Mouse (Mus musculus): ENCODE data around the gene Deup1. TPM values are rescaled to one million over a fixed set of nuclear protein-coding genes. Genes with fewer than 3 reads are reported as not detected.

Gene Deup1
- polyA plus RNA-seq (2014; fragmentation: Nextera tagmentation; extraction: Ambion mirVana) = 0.67 and 1.5 TPM in 2 replicates

DNA sequence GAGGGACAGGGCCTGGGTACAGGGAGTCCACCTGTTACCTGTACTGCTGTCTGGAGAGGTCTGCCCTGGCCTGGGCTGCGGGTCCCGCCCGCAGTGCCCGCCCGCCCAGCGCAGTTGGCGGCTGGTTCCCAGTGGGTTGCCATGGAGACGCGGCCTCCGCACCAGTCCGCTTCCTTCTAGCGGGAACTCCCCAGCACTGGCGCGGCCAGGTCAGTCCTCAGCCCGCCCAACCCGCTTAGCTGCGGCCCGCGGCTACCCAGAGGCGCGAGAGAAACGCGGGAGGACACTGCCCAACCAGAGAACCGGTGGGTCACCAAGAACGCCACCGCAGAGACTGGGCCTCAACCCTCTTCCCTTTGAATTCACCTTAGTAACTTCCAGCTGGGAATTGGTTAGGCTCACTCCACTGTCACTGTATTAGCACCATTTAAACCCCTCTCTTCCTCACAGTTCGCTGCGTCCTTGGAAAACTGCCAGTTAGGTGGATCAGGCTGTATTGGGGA lies at the start of gene Deup1:
Deup1 (minus strand) TSS at position 149 of the 503 bp plus-strand sequence.
- Histone ChIP-seq H3K4me2 (ENCODE audit: low read depth, low read length, severe bottlenecking) (peak within 1 kb of the TSS; percentile 73), H3K9ac (ENCODE audit: low read length) (peak within 1 kb of the TSS; percentile 47), H3K4me1 (replicated peaks; ENCODE audit: control insufficient read depth, insufficient read depth, low read length) (peaks cover 3% of the 10 kb centered on the region; the same call in 1 of the 2 replicates), H3K4me3 (ENCODE audit: low read depth, low read length) (peak within 1 kb of the TSS; percentile 28), H3K27ac (ENCODE audit: low read depth, low read length) (no peak within 1 kb of the TSS), H3K27me3 (ENCODE audit: control insufficient read depth, insufficient read depth, low read length) (no peaks in the 10 kb centered on the region), H3K9me3 (ENCODE audit: control insufficient read depth, low read length) (no peaks in the 10 kb centered on the region), H3K36me3 (ENCODE audit: control insufficient read depth, insufficient read depth, low read length) (no peaks in the 10 kb centered on the region)
- ATAC-seq (replicated peaks; ENCODE audit: low FRiP score) (peak; percentile 89), DNase-seq (ENCODE audit: low spot score) (peak; percentile 78)
- WGBS = 3% methylated on average over 28 of the region's 28 CpGs

DNA sequence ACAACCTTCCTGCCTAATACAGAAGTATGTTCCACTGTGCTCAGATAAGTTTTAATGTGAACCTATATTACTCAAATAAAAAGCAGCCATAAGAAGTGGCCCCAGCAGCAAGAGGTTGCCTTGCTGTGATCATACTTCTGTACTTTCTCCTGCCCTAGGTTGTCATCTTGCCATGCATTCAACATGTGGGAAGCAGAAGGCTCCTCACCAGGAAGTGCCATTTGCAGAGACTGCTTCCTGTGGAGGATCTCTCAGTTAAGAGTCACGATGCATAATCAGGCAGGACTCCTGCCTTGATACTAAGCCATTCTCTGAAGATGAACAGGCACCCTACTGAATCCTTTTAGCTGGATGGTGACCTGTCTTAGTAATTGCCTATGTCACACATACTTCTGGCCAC lies 44.5 kb upstream of the Deup1 start:
- Histone ChIP-seq H3K9me3 (ENCODE audit: control insufficient read depth, low read length) (no peaks in the 10 kb centered on the region), H3K27ac (ENCODE audit: low read depth, low read length) (no peak overlapping the region), H3K4me2 (ENCODE audit: low read depth, low read length, severe bottlenecking) (no peak overlapping the region), H3K4me3 (ENCODE audit: low read depth, low read length) (no peak overlapping the region), H3K9ac (ENCODE audit: low read length) (no peak overlapping the region), H3K4me1 (replicated peaks; ENCODE audit: control insufficient read depth, insufficient read depth, low read length) (no peaks in the 10 kb centered on the region), H3K36me3 (ENCODE audit: control insufficient read depth, insufficient read depth, low read length) (no peaks in the 10 kb centered on the region), H3K27me3 (ENCODE audit: control insufficient read depth, insufficient read depth, low read length) (no peaks in the 10 kb centered on the region)
- ATAC-seq (replicated peaks; ENCODE audit: low FRiP score) = no peak
- no peak for DNase-seq (ENCODE audit: low spot score)
- WGBS = 41% methylated on average over 1 of the region's 1 CpGs

DNA sequence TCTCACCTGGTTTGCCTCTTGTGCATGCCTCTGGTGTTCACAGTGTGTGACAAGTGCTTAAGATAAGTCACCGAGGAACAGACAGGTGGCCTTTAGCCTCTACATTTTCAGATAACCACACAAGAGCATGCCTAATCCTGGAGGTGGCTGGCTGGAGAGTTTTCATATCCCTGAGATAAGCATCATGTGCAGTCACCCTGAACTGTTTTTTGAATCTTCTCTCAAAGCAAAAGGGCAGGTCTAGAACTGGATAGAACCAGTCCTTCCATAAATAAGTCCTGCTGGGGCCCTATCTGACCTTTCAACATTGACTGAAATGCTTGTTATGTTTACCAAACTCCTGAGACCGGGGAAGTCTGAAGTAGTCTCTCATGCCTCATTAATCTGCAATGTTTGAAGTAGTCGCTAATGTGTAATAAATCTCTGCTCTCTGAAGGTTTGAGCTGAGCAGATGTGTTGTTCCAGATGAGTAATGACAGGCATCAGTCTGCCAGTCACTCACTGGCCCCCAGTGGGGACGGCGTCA lies 42.3 kb upstream of the Deup1 start:
- no peak for ATAC-seq (replicated peaks; ENCODE audit: low FRiP score)
- WGBS = 63% methylated on average over 5 of the region's 5 CpGs
- Histone ChIP-seq H3K9ac (ENCODE audit: low read length) (no peak overlapping the region), H3K27ac (ENCODE audit: low read depth, low read length) (no peak overlapping the region), H3K4me3 (ENCODE audit: low read depth, low read length) (no peak overlapping the region), H3K4me1 (replicated peaks; ENCODE audit: control insufficient read depth, insufficient read depth, low read length) (no peaks in the 10 kb centered on the region), H3K36me3 (ENCODE audit: control insufficient read depth, insufficient read depth, low read length) (no peaks in the 10 kb centered on the region), H3K9me3 (ENCODE audit: control insufficient read depth, low read length) (no peaks in the 10 kb centered on the region), H3K27me3 (ENCODE audit: control insufficient read depth, insufficient read depth, low read length) (no peaks in the 10 kb centered on the region), H3K4me2 (ENCODE audit: low read depth, low read length, severe bottlenecking) (no peak overlapping the region)
- DNase-seq (ENCODE audit: low spot score) = no peak

DNA sequence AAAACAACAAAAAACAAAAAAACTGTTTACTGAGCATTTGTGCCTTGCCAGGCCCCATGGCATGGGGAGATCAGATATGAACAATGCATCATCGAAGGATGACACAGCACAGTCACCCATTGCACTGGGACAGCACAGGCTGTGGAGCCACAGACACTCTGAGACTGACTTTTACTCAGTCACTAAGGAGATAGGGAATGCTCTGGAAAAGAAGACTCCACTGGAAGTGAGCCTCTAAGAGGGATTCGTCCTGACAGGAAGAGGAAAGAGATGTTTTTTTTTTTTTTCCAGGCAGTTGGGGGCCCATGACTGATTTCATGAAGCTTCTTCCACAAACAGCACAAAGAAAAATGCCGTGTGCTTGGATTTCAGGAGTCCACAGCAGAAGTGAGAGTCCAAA lies 41.7 kb upstream of the Deup1 start:
- no peak overlapping the region for H3K27ac ChIP-seq (ENCODE audit: low read depth, low read length)
- DNase-seq (ENCODE audit: low spot score) (no peak), ATAC-seq (replicated peaks; ENCODE audit: low FRiP score) (no peak)
- WGBS = 83% methylated on average over 3 of the region's 3 CpGs
- H3K4me1 ChIP-seq (replicated peaks; ENCODE audit: control insufficient read depth, insufficient read depth, low read length) = no peaks in the 10 kb centered on the region
- H3K4me2 ChIP-seq (ENCODE audit: low read depth, low read length, severe bottlenecking) = no peak overlapping the region
- no peak overlapping the region for H3K4me3 ChIP-seq (ENCODE audit: low read depth, low read length)
- no peaks in the 10 kb centered on the region for H3K27me3 ChIP-seq (ENCODE audit: control insufficient read depth, insufficient read depth, low read length)
- H3K9me3 ChIP-seq (ENCODE audit: control insufficient read depth, low read length) = no peaks in the 10 kb centered on the region
- no peaks in the 10 kb centered on the region for H3K36me3 ChIP-seq (ENCODE audit: control insufficient read depth, insufficient read depth, low read length)
- H3K9ac ChIP-seq (ENCODE audit: low read length) = no peak overlapping the region

DNA sequence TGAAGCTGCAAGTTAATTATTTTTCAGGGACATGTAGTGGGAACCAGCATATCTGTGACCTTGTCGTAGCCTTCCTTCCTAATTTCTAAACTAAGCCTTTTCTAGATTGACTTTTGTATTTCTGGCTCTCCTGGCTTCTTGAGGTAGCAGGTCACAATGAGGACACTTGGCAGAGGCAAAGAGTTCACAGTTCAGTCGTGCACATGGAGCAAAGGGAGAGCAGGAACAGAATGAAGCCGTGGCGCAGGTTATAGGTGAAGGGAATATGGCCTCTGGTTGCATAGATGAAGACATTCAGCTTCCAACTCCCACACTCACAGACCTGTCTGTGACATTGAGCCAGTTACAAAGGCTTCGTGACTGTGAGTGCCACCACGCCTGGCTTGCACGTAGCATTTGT lies 36.9 kb upstream of the Deup1 start:
- no peak overlapping the region for H3K4me3 ChIP-seq (ENCODE audit: low read depth, low read length)
- H3K27ac ChIP-seq (ENCODE audit: low read depth, low read length) = no peak overlapping the region
- no peaks in the 10 kb centered on the region for H3K9me3 ChIP-seq (ENCODE audit: control insufficient read depth, low read length)
- no peaks in the 10 kb centered on the region for H3K4me1 ChIP-seq (replicated peaks; ENCODE audit: control insufficient read depth, insufficient read depth, low read length)
- no peak overlapping the region for H3K9ac ChIP-seq (ENCODE audit: low read length)
- H3K27me3 ChIP-seq (ENCODE audit: control insufficient read depth, insufficient read depth, low read length) = no peaks in the 10 kb centered on the region
- no peak for DNase-seq (ENCODE audit: low spot score)
- ATAC-seq (replicated peaks; ENCODE audit: low FRiP score) = no peak
- no peaks in the 10 kb centered on the region for H3K36me3 ChIP-seq (ENCODE audit: control insufficient read depth, insufficient read depth, low read length)
- no peak overlapping the region for H3K4me2 ChIP-seq (ENCODE audit: low read depth, low read length, severe bottlenecking)
- 88% methylated on average over 7 of the region's 7 CpGs for WGBS

DNA sequence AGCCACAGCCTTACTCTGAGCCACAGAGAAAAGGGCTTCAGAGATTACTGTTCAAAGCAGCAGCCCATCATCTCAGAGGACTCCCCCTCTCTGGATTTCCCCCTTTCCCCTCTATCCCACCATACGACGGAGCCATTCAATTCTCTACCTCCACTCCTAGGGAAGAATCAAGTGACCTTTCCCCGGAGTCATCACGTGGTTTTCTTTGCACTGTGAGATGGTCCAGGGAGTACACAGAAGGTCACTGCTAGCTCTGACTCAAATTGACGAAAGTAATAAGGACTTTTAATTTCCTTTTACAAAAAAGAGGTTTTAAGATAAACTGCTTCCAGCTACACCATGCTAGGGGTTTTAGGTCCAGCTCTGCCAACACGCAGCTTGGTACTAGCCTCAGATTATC lies 31.3 kb upstream of the Deup1 start:
- no peak for ATAC-seq (replicated peaks; ENCODE audit: low FRiP score)
- DNase-seq (ENCODE audit: low spot score) = no peak
- no peak overlapping the region for H3K27ac ChIP-seq (ENCODE audit: low read depth, low read length)
- no peaks in the 10 kb centered on the region for H3K36me3 ChIP-seq (ENCODE audit: control insufficient read depth, insufficient read depth, low read length)
- no peaks in the 10 kb centered on the region for H3K27me3 ChIP-seq (ENCODE audit: control insufficient read depth, insufficient read depth, low read length)
- no peaks in the 10 kb centered on the region for H3K4me1 ChIP-seq (replicated peaks; ENCODE audit: control insufficient read depth, insufficient read depth, low read length)
- H3K4me3 ChIP-seq (ENCODE audit: low read depth, low read length) = no peak overlapping the region
- WGBS = 79% methylated on average over 6 of the region's 6 CpGs
- no peak overlapping the region for H3K4me2 ChIP-seq (ENCODE audit: low read depth, low read length, severe bottlenecking)
- H3K9ac ChIP-seq (ENCODE audit: low read length) = no peak overlapping the region
- no peaks in the 10 kb centered on the region for H3K9me3 ChIP-seq (ENCODE audit: control insufficient read depth, low read length)

DNA sequence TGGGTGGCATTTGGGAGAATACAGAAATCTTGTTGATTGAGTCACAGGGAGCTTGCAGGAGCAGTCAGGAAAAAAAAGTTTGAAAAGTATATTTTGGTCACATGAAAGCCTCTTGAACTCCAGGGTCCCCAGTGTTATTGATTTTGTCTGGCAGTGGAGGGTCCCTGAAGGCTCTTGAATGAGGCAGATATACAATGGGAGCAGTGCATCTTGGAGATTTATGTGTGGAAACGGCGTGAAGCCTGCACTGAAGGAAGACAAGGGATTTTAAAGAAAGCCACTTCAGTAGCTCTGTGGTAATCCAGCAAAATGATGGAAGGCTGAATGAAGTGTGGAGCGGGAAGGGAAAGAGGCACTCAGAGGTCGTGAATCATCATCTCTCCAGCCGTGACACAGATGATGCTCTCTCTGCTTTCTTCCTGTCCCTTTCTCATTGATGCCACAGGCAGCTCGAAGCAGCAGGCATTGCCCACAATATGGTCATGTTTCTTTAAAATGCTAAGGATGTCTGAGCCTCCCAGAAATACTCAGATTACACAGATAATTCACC lies 30.6 kb upstream of the Deup1 start:
- H3K27ac ChIP-seq (ENCODE audit: low read depth, low read length) = no peak overlapping the region

DNA sequence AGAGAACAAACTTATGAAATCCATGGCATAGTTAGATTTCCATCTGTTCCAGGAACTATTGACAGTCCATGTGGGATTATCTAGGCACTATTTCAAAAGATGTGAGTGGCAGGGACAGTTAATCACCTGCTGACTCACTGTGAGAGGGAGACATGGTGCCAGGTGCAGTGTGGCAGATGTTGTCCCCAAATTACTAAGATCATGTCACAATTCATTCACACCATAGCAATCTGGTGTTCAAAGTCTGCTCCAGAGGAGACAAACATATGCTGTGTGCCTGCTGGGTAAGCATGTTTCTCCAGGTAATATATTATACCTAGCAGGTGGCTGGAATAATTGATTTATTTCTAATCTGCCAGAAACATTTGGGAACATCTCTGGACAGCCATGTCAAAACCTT lies 25.3 kb upstream of the Deup1 start:
- DNase-seq (ENCODE audit: low spot score) (no peak), ATAC-seq (replicated peaks; ENCODE audit: low FRiP score) (no peak)
- Histone ChIP-seq H3K4me3 (ENCODE audit: low read depth, low read length) (no peak overlapping the region), H3K4me1 (replicated peaks; ENCODE audit: control insufficient read depth, insufficient read depth, low read length) (no peaks in the 10 kb centered on the region), H3K4me2 (ENCODE audit: low read depth, low read length, severe bottlenecking) (no peak overlapping the region), H3K9ac (ENCODE audit: low read length) (no peak overlapping the region), H3K27ac (ENCODE audit: low read depth, low read length) (no peak overlapping the region), H3K9me3 (ENCODE audit: control insufficient read depth, low read length) (no peaks in the 10 kb centered on the region), H3K27me3 (ENCODE audit: control insufficient read depth, insufficient read depth, low read length) (no peaks in the 10 kb centered on the region), H3K36me3 (ENCODE audit: control insufficient read depth, insufficient read depth, low read length) (no peaks in the 10 kb centered on the region)

More for the DNA sequence above, 30.6 kb upstream of the Deup1 start:
- Histone ChIP-seq H3K27me3 (ENCODE audit: control insufficient read depth, insufficient read depth, low read length) (no peaks in the 10 kb centered on the region), H3K4me1 (replicated peaks; ENCODE audit: control insufficient read depth, insufficient read depth, low read length) (no peaks in the 10 kb centered on the region), H3K36me3 (ENCODE audit: control insufficient read depth, insufficient read depth, low read length) (no peaks in the 10 kb centered on the region), H3K9me3 (ENCODE audit: control insufficient read depth, low read length) (no peaks in the 10 kb centered on the region), H3K4me2 (ENCODE audit: low read depth, low read length, severe bottlenecking) (no peak overlapping the region), H3K4me3 (ENCODE audit: low read depth, low read length) (no peak overlapping the region), H3K9ac (ENCODE audit: low read length) (no peak overlapping the region)
- DNase-seq (ENCODE audit: low spot score) (no peak), ATAC-seq (replicated peaks; ENCODE audit: low FRiP score) (no peak)
- 62% methylated on average over 6 of the region's 6 CpGs for WGBS

DNA sequence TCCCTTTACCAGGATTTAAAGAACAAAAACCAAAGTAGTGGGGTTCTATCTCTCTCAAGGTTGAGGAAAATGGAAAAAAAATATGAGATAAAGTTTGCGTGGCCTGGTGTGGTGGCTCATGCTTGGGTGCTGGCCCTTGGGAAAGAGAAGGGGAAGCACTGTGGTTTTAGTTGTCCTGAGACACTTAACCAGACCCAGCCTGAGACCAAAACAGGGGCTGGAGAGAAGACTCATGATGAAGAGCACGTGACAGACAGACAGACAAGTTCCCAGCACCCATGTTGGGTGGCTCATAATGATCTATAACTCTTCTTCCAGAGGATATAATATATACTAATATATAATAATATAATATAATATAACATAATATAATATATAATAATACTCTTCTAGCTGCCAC lies 22.2 kb upstream of the Deup1 start:
- Histone ChIP-seq H3K4me3 (ENCODE audit: low read depth, low read length) (no peak overlapping the region), H3K4me2 (ENCODE audit: low read depth, low read length, severe bottlenecking) (no peak overlapping the region), H3K9me3 (ENCODE audit: control insufficient read depth, low read length) (no peaks in the 10 kb centered on the region), H3K9ac (ENCODE audit: low read length) (no peak overlapping the region), H3K27ac (ENCODE audit: low read depth, low read length) (no peak overlapping the region), H3K27me3 (ENCODE audit: control insufficient read depth, insufficient read depth, low read length) (no peaks in the 10 kb centered on the region), H3K4me1 (replicated peaks; ENCODE audit: control insufficient read depth, insufficient read depth, low read length) (no peaks in the 10 kb centered on the region), H3K36me3 (ENCODE audit: control insufficient read depth, insufficient read depth, low read length) (no peaks in the 10 kb centered on the region)
- DNase-seq (ENCODE audit: low spot score) = no peak
- 91% methylated on average over 2 of the region's 2 CpGs for WGBS
- no peak for ATAC-seq (replicated peaks; ENCODE audit: low FRiP score)
